Comparison of ENCODE assay signal across 28 mouse cellular contexts in genomic region chr13:58366373-58366772, GRCm38 (mm10). TPM values are rescaled to one million over a fixed set of nuclear protein-coding genes. Genes with fewer than 3 reads are reported as not detected.
A peak's percentile ranks its signal among the peaks of the same experiment; 100 is the strongest.
DNase-seq lines count a peak whose midpoint lies in the region; ATAC-seq and TF ChIP-seq lines count a peak whose summit lies in the region.
"Had no signal": no experiment of that assay in that cellular context is flagged by ENCODE, and none has a peak within 500 bp of the region (broad histone marks: within the 10 kb centered on the region; RNA-seq: fewer than 3 reads in every experiment).

No protein-coding gene starts in this region.

- no peak for TF ChIP-seq EP300 in liver, postnatal 0 days (IDR thresholded peaks at IDR 0.05; ENCODE audit: low read depth)

- H3K4me2 ChIP-seq in liver, embryonic 11.5 days, result no peak overlapping the region
- H3K4me2 ChIP-seq in liver, postnatal 0 days (ENCODE audit: low read depth, low read length), result no peak overlapping the region
- H3K4me2 ChIP-seq in intestine, embryonic 16.5 days (ENCODE audit: low read depth, low read length), result no peak overlapping the region
- H3K4me2 ChIP-seq: embryonic facial prominence, embryonic 13.5 days; forebrain, embryonic 12.5 days; forebrain, embryonic 15.5 days; heart, embryonic 11.5 days; hindbrain, embryonic 13.5 days; intestine, embryonic 15.5 days had no signal

- 0 out of 2 replicates have a peak, but pooled peaks cover 2% of the 10 kb centered on the region for H3K4me1 ChIP-seq in liver, embryonic 11.5 days (replicated peaks; ENCODE audit: control insufficient read depth, insufficient read depth, low read length)
- no peaks in the 10 kb centered on the region for H3K4me1 ChIP-seq in liver, postnatal 0 days (ENCODE audit: insufficient read depth)
- H3K4me1 ChIP-seq in intestine, embryonic 16.5 days (ENCODE audit: control insufficient read depth, insufficient read depth, low read length), result no peaks in the 10 kb centered on the region
- H3K4me1 ChIP-seq: embryonic facial prominence, embryonic 10.5 days; embryonic facial prominence, embryonic 13.5 days; forebrain, embryonic 12.5 days; forebrain, embryonic 15.5 days; hindbrain, embryonic 10.5 days; hindbrain, embryonic 13.5 days; intestine, embryonic 15.5 days had no signal

- H3K36me3 ChIP-seq in liver, embryonic 11.5 days (ENCODE audit: control insufficient read depth, insufficient read depth, low read length), result no peaks in the 10 kb centered on the region
- no peaks in the 10 kb centered on the region for H3K36me3 ChIP-seq in liver, postnatal 0 days (replicated peaks; ENCODE audit: insufficient read depth, low read length)
- no peaks in the 10 kb centered on the region for H3K36me3 ChIP-seq in intestine, embryonic 16.5 days (ENCODE audit: control insufficient read depth, insufficient read depth, low read length)
- H3K36me3 ChIP-seq: embryonic facial prominence, embryonic 10.5 days; embryonic facial prominence, embryonic 13.5 days; forebrain, embryonic 12.5 days; forebrain, embryonic 15.5 days; G1E; hindbrain, embryonic 10.5 days; hindbrain, embryonic 13.5 days; intestine, embryonic 15.5 days had no signal

- no peak overlapping the region for H3K4me3 ChIP-seq in liver, embryonic 11.5 days (ENCODE audit: low read depth, low read length)
- no peak overlapping the region for H3K4me3 ChIP-seq in liver, postnatal 0 days (ENCODE audit: low read depth, low read length)
- no peak overlapping the region for H3K4me3 ChIP-seq in intestine, embryonic 16.5 days (ENCODE audit: low read length)
- H3K4me3 ChIP-seq: embryonic facial prominence, embryonic 10.5 days; embryonic facial prominence, embryonic 13.5 days; erythroblast, embryonic 14.5 days; forebrain, embryonic 12.5 days; forebrain, embryonic 15.5 days; hindbrain, embryonic 10.5 days; hindbrain, embryonic 13.5 days; intestine, embryonic 15.5 days had no signal

- no peak for ATAC-seq in liver, embryonic 11.5 days (replicated peaks; ENCODE audit: low FRiP score)
- ATAC-seq in liver, postnatal 0 days, result no peak
- peak; percentile 62; the same call in 1 of the 2 replicates for ATAC-seq in common myeloid progenitor, adult 5-6 weeks (replicated peaks; ENCODE audit: low read depth, poor library complexity, severe bottlenecking)
- 0 out of 2 replicates have a peak, but pooled peaks have one; percentile 42 for ATAC-seq in megakaryocyte progenitor cell, adult 5-6 weeks (replicated peaks; ENCODE audit: poor library complexity)
- no peak for ATAC-seq in intestine, embryonic 16.5 days
- ATAC-seq: forebrain, embryonic 15.5 days; hindbrain, embryonic 16.5 days; intestine, embryonic 15.5 days; Patski had no signal

- H3K27ac ChIP-seq in liver, embryonic 11.5 days (ENCODE audit: low read depth, low read length), result no peak overlapping the region
- no peak overlapping the region for H3K27ac ChIP-seq in liver, postnatal 0 days (ENCODE audit: low read depth)
- H3K27ac ChIP-seq in intestine, embryonic 16.5 days (ENCODE audit: low read length), result no peak overlapping the region
- H3K27ac ChIP-seq: embryonic facial prominence, embryonic 10.5 days; embryonic facial prominence, embryonic 13.5 days; forebrain, embryonic 12.5 days; forebrain, embryonic 15.5 days; hindbrain, embryonic 10.5 days; hindbrain, embryonic 13.5 days; intestine, embryonic 15.5 days had no signal

- 0 out of 2 replicates have a peak, but pooled peaks cover 2% of the 10 kb centered on the region for H3K9me3 ChIP-seq in liver, embryonic 11.5 days (ENCODE audit: control insufficient read depth, low read length)
- no peaks in the 10 kb centered on the region for H3K9me3 ChIP-seq in liver, postnatal 0 days (ENCODE audit: low read length)
- no peaks in the 10 kb centered on the region for H3K9me3 ChIP-seq in intestine, embryonic 16.5 days (ENCODE audit: control insufficient read depth, low read length)
- H3K9me3 ChIP-seq: embryonic facial prominence, embryonic 10.5 days; embryonic facial prominence, embryonic 13.5 days; forebrain, embryonic 12.5 days; forebrain, embryonic 15.5 days; hindbrain, embryonic 10.5 days; intestine, embryonic 15.5 days had no signal

- no peak for TF ChIP-seq CTCF in liver, postnatal 0 days (IDR thresholded peaks at IDR 0.05; ENCODE audit: low read depth)

- DNase-seq in liver, embryonic 11.5 days (ENCODE audit: low spot score), result peak; percentile 3
- no peak for DNase-seq in liver, postnatal 0 days
- DNase-seq in layer of hippocampus, adult 18-20 months (ENCODE audit: low spot score in 2 of 2), result no peak
- DNase-seq: adrenal gland, postnatal 10 days; adrenal gland, postnatal 36 days; cerebellum, adult 2 months; cerebellum, adult 9-11 months; cerebellum, postnatal 25 days; embryo, embryonic 11 days; gastrocnemius, postnatal 10 days; heart, postnatal 36 days; kidney, adult 18-20 months had no signal

- H3K9ac ChIP-seq in liver, embryonic 11.5 days (ENCODE audit: low read depth, low read length), result no peak overlapping the region
- H3K9ac ChIP-seq in liver, postnatal 0 days (replicated peaks), result no peak overlapping the region
- H3K9ac ChIP-seq in intestine, embryonic 16.5 days (ENCODE audit: low read depth, low read length), result no peak overlapping the region
- H3K9ac ChIP-seq: embryonic facial prominence, embryonic 13.5 days; forebrain, embryonic 12.5 days; forebrain, embryonic 15.5 days; hindbrain, embryonic 13.5 days; intestine, embryonic 15.5 days had no signal

- 83% methylated on average over 3 of the region's 3 CpGs for WGBS in liver, embryonic 11.5 days
- WGBS in liver, postnatal 0 days (ENCODE audit: insufficient replicate concordance), result 64% methylated on average over 3 of the region's 3 CpGs
- WGBS in intestine, embryonic 16.5 days, result 74% methylated on average over 3 of the region's 3 CpGs

- no peaks in the 10 kb centered on the region for H3K27me3 ChIP-seq in liver, embryonic 11.5 days (replicated peaks; ENCODE audit: control insufficient read depth, insufficient read depth, low read length)
- H3K27me3 ChIP-seq in liver, postnatal 0 days (ENCODE audit: insufficient read depth, low read length), result no peaks in the 10 kb centered on the region
- no peaks in the 10 kb centered on the region for H3K27me3 ChIP-seq in intestine, embryonic 16.5 days (replicated peaks; ENCODE audit: control insufficient read depth, insufficient read depth, low read length)
- H3K27me3 ChIP-seq: embryonic facial prominence, embryonic 13.5 days; forebrain, embryonic 12.5 days; forebrain, embryonic 15.5 days; hindbrain, embryonic 13.5 days; intestine, embryonic 15.5 days; Patski had no signal

RNA-seq across cellular contexts. Expression of gene Kif27, which starts 7.5 kb away (rescaled TPM):
- polyA plus RNA-seq in liver, embryonic 11.5 days (2014; fragmentation: Nextera tagmentation; extraction: Ambion mirVana), result 0.11 and 0.40 TPM in 2 replicates
- 0.02 and 0.05 TPM in 2 replicates for polyA plus RNA-seq in liver, postnatal 0 days (2015; fragmentation: Nextera tagmentation; extraction: Ambion mirVana)
- total RNA-seq in common myeloid progenitor, adult 5-6 weeks (2017), result 0.39 TPM in 1 of 2 replicates, not detected in the other
- 0.20 TPM in 1 of 2 replicates, not detected in the other for total RNA-seq in megakaryocyte progenitor cell, adult 5-6 weeks (2015)
- not detected in 2 replicates for total RNA-seq in megakaryocyte progenitor cell, adult 5-6 weeks (2017)
- 1 to 10 TPM; 3.3 to 3.6 TPM for total RNA-seq in layer of hippocampus, adult 18-20 months (2021)
- 0.32 and 0.66 TPM in 2 replicates for polyA plus RNA-seq in intestine, embryonic 16.5 days (2015; fragmentation: Nextera tagmentation; extraction: Ambion mirVana)
- total RNA-seq: gastrocnemius, adult 18-20 months had no signal
- polyA plus RNA-seq: G1E had no signal

RNA-seq across cellular contexts. Expression of gene 2210016F16Rik, which starts 18.7 kb away (rescaled TPM):
- polyA plus RNA-seq in liver, embryonic 11.5 days (2014; fragmentation: Nextera tagmentation; extraction: Ambion mirVana), result 39.3 and 39.6 TPM in 2 replicates
- polyA plus RNA-seq in liver, postnatal 0 days (2015; fragmentation: Nextera tagmentation; extraction: Ambion mirVana), result 15.4 and 16.6 TPM in 2 replicates
- total RNA-seq in common myeloid progenitor, adult 5-6 weeks (2017), result 10.2 and 14.8 TPM in 2 replicates
- 17.3 and 20.6 TPM in 2 replicates for total RNA-seq in megakaryocyte progenitor cell, adult 5-6 weeks (2015)
- 11.4 and 11.8 TPM in 2 replicates for total RNA-seq in megakaryocyte progenitor cell, adult 5-6 weeks (2017)
- 1 to 10 TPM; 7.8 to 8.3 TPM for total RNA-seq in layer of hippocampus, adult 18-20 months (2021)
- polyA plus RNA-seq in intestine, embryonic 16.5 days (2015; fragmentation: Nextera tagmentation; extraction: Ambion mirVana), result 48.7 and 55.7 TPM in 2 replicates

RNA-seq across cellular contexts. Expression of gene Rmi1, which starts 35.7 kb away (rescaled TPM):
- 32.6 and 32.9 TPM in 2 replicates for polyA plus RNA-seq in liver, embryonic 11.5 days (2014; fragmentation: Nextera tagmentation; extraction: Ambion mirVana)
- polyA plus RNA-seq in liver, postnatal 0 days (2015; fragmentation: Nextera tagmentation; extraction: Ambion mirVana), result 9.0 and 9.8 TPM in 2 replicates
- total RNA-seq in common myeloid progenitor, adult 5-6 weeks (2017), result 22.6 and 31.9 TPM in 2 replicates
- 38.1 and 39.8 TPM in 2 replicates for total RNA-seq in megakaryocyte progenitor cell, adult 5-6 weeks (2015)
- 17.7 and 27.0 TPM in 2 replicates for total RNA-seq in megakaryocyte progenitor cell, adult 5-6 weeks (2017)
- 10 to 100 TPM; 15.4 to 16.6 TPM for total RNA-seq in layer of hippocampus, adult 18-20 months (2021)
- polyA plus RNA-seq in intestine, embryonic 16.5 days (2015; fragmentation: Nextera tagmentation; extraction: Ambion mirVana), result 20.2 and 20.8 TPM in 2 replicates

RNA-seq across cellular contexts. Expression of gene Hnrnpk, which starts 36.8 kb away (rescaled TPM):
- polyA plus RNA-seq in liver, embryonic 11.5 days (2014; fragmentation: Nextera tagmentation; extraction: Ambion mirVana), result 1,515 and 1,628 TPM in 2 replicates
- 332 and 351 TPM in 2 replicates for polyA plus RNA-seq in liver, postnatal 0 days (2015; fragmentation: Nextera tagmentation; extraction: Ambion mirVana)
- 2,083 and 2,160 TPM in 2 replicates for total RNA-seq in common myeloid progenitor, adult 5-6 weeks (2017)
- total RNA-seq in megakaryocyte progenitor cell, adult 5-6 weeks (2015), result 807 and 878 TPM in 2 replicates
- total RNA-seq in megakaryocyte progenitor cell, adult 5-6 weeks (2017), result 1,846 and 2,313 TPM in 2 replicates
- 100 to 1,000 TPM; 658 to 684 TPM for total RNA-seq in layer of hippocampus, adult 18-20 months (2021)
- polyA plus RNA-seq in intestine, embryonic 16.5 days (2015; fragmentation: Nextera tagmentation; extraction: Ambion mirVana), result 1,107 and 1,211 TPM in 2 replicates

Comparison
In these comparisons a context has a peak if more than half of its experiments do, and no peak if none do; other contexts are left out.
1. ATAC-seq: peak in common myeloid progenitor, adult 5-6 weeks (single experiment) and megakaryocyte progenitor cell, adult 5-6 weeks (single experiment); none in liver, embryonic 11.5 days (single experiment), liver, postnatal 0 days (single experiment) and intestine, embryonic 16.5 days (single experiment).